Mouse (Mus musculus) kidney, adult 9 months (tissue): Measurements from ENCODE around the gene AC129217.1.

ENCODE experiments used
- DNase-seq: peaks from one replicate; pipeline ENCODE4 v3.0.0; 2022

AC129217.1 gene

DNA sequence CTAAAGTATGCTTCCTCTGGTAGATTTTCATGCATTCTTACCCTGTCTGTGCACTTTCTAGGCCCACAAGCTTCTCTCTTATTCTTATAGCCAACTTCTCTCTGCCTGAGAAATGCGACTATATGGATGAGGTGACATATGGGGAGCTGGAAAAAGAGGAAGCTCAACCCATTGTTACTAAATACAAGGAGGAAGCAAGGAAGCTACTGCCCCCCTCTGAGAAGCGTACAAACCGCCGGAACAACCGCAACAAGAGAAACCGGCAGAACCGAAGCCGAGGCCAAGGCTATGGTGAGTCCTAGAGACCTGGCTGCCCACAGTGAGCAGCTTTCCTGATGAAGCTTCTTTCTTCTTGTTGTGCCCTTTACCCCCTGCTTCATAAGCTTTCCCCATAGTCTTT, at the start of gene AC129217.1:
Gene AC129217.1, plus strand, starts transcription at position 114 of the 400 bp plus-strand sequence.
- no peak for DNase-seq

DNA sequence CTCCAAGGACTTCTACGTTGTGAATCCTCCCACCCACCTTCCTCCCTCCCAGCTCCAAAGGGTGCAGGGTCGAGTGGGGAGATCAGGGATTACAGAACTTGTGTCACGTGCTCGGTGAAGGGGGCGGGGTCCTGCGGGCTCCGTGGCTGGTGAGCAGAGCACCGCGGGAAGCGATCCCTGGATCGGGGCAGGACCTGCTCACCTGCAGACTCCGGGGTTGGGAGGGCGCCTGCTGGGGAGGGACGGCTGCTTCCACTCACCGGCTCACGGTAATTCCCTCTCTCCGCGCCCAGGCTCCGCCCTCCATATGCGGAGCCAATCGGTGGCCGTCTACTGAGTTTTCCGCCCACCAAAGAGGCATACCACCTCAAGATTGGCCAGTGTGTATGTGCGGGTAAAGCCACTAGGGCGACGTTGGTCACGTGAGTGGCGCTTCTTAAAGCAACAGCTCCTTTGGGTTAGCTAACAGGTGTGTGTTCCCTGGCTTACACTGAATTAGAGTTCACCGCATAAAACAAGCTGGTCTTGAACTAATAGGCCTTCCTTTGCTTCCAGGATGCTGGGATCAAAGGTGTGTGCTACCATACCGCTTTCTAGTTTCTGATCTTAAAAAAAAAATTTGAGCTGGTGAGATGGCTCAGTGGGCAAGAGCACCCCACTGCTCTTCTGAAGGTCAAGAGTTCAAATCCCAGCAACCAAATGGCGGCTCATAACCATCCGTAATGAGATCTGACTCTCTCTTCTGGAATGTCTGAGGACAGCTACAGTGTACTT, 43.4 kb upstream of the AC129217.1 start, which contains the start of gene Taf6l:
Gene Taf6l, minus strand, starts transcription at position 410 of the 774 bp plus-strand sequence.
- DNase-seq = peak; percentile 98

DNA sequence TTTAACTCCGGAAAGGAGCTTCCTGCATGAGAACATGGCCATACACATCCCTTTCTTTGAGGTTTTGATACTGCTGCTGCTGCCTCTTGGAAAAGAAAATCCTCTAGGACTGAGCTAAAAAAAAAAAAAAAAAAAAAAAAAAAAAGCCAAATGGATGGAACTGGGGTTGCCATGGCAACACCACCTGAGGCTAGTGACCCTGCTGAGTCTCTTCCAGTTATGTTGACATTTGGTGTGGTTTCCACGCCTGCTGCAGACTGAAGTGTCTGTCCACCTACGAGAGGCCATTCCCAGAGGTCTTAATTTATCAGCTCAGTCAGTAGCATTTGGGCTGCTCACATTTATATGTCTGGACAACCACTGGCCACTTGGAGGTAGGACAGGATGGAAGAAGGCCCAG, 41.1 kb upstream of the AC129217.1 start:
- no peak for DNase-seq

DNA sequence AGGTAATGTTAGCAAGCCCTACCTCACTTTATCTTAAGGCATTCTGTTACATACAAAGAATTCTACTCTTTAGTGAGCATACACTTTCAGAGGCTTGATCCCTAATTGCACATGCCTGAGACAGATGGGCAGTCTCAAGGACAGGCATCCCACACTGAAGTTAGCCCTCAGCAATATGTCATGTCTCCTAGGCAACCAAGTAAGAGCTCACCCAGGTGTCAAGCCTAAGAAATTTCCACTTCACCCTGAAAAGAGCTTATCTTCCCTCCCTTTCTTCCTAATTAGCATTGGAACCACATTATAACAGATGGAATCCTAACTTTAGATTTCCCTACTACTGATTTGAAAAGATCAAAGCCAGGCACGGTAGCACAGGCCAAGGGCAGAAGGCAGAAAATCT, 40.4 kb upstream of the AC129217.1 start:
- DNase-seq = no peak

DNA sequence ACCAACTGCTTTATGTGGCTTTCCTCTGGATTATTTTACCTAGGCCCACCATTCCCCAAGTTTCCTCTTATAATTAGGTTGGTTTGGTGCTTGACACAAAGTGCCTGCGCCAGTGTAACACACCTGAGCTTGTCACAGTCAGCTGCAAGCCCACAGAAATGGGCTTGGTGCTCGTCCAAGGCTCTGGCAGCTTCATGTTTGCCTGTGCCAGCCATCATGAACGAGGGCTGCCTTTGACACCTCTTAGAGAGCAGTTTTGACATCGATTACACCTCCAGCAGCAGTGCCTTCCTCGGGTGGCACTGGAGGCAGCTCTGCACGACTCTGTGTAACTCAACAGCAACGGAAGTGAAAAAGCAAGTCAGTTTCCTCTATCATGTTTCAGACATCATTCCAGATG, 39.4 kb upstream of the AC129217.1 start:
- DNase-seq = no peak

DNA sequence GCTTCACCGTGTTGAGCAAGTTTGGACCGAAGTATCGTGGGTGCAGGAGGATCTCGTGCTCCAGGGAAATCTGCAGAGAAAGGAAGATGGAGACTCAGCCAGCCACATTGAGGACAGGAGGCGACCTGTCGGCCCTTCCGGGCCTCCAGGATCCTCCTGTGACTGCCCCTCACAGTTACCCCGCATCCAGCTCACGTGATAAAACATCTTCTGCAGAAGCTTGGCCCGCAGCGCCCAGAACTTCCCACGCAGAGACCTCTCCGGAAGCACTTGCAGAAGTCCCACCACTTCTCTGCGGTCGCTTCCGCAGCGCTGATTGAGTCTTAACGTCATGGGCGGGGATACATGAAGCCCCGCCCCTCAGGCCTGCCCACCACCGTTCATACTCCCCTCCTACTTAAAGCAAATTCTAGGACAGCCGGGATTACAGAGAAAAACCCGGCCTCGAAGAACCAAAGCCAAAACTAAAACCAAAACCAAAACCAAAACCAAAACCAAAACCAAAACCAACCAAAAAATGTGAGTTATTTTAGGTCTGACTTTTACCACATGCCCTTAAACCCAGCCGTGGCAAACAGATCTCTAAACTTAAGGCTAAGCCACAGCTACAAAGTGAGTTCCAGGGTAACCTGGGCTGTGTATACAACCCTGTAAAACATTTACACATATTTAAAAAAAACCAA, 31.2 kb upstream of the AC129217.1 start, which contains the start of gene Polr2g:
Gene Polr2g, minus strand, starts transcription at position 314 of the 683 bp plus-strand sequence.
- peak; percentile 96 for DNase-seq

DNA sequence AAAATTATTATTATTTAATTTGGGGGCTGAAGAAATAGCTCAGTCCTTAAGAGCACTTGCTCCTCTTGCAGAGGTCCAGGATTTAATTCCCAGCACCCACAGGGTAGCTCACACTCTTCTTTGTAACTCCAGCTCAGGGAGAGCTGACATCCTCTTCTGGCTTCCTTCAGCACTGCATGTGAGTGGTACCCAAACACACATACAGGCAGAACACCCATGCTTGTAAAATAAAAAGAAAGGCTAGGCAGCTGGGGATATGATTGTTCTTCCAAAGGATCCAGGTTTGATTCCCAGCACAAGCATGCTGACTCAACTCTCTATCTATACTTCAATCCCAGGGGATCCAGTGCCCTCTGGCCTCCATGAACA, 30.6 kb upstream of the AC129217.1 start:
- no peak for DNase-seq

DNA sequence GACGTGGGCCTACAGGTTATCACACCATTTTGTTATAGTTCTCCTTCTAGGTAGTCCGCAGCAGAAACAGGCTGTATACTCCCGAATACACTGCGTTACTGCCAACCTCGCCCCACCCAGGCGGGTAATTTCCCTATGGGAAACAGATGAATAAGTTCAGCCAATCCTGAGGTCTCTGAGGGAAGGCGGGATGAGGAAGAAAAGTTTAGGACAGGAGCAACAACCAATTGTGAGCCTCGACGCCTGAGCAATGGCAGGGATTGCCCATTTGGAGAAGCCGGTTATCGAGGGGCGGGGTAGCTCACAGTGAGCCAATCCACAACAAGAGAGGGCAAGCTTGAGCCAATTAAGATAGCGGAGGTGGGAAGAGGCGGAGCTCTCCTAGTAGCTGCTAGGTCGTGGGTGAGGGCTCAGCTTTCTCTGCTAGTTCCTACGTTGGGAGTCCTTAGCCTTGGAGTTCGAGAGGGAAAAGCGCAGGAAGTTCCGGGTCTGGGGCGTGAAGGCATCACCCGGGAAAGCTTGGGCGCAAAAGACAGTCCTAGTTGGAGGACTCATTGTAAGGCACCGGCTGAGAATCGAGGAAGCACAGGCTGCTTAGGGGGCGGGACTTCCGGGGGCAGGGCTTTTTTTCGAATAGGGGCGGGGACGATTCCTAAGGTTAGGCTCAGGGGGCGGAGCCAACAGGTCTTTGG, 27.3 kb upstream of the AC129217.1 start, which contains the start of gene Zbtb3:
Gene Zbtb3, plus strand, starts transcription at position 426 of the 692 bp plus-strand sequence.
- peak; percentile 98 for DNase-seq

DNA sequence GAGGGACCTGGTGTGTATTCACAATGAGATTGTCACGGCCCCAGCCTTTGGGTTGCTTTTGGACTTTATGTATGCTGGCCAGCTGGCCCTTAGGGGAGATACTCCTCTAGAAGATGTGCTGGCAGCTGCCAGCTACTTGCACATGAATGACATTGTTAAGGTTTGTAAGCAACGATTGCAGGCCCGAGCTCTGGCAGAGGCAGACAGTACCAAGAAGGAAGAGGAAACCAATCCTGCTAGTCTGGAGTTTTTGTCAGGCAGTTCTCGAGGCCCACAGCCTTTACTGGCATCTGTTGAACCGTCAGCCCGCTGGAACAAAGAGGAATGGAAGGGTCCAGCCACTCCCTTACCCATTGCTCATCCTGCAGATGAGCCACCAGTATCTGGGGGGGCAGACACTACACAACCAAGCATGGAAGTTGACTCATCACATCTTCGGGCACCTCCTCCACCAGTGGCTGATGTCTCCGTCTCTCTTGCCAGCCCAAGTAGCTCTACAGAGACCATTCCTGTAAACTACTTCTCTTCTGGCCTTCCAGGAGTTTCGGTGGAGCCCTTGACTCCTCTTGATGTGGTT, 26.3 kb upstream of the AC129217.1 start:
- no peak for DNase-seq

DNA sequence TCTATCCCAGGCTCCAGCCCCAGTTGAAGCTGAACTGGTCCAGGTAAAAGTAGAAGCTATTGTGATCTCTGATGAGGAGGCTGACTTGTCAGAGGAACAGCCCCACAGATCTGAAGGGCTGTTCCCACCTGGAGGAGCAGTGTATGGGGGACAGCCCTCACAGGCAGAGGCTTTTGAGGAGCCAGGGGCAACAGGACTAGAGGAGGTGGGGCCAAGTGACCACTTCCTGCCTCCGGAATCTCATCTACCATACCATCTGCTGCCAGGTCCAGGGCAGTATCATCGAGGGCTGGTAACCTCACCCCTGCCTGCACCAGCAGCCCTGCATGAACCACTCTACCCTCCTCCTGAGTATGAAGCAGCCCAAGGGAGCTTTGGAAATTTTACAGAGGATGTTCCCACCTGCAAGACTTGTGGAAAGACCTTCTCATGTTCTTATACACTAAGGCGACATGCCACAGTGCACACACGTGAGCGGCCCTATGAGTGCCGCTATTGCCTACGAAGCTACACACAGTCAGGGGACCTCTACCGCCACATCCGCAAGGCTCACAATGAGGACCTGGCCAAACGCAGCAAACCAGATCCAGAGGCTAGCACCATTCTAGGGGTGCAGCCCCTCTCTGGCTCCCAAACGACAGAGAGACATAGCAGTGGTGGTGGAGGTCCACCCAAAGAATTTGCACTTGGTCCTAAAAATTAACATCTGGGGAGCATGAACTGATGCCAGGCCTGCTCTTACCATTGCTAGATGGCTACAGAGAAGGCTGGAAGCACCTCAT, 25.5 kb upstream of the AC129217.1 start:
- no peak for DNase-seq

DNA sequence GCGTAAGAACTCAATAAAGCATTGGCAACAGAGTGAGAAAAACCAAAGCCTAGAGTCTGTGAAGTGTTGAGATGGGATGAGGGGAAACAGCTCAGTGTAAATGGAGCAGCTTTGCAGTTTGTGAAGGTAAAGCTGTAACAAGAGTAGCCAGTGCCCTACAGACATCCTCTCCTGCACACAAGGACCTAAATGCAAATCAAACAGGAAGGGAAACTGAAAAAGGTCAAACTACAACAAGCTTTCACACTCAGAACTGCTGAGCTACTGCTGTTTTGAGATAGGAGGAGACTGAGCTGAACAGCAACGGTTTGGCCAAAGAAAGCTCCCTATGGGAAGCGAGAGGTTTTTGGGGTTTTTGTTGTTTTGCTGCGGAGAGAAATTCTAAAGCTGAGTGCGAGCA, 22.8 kb upstream of the AC129217.1 start:
- no peak for DNase-seq

DNA sequence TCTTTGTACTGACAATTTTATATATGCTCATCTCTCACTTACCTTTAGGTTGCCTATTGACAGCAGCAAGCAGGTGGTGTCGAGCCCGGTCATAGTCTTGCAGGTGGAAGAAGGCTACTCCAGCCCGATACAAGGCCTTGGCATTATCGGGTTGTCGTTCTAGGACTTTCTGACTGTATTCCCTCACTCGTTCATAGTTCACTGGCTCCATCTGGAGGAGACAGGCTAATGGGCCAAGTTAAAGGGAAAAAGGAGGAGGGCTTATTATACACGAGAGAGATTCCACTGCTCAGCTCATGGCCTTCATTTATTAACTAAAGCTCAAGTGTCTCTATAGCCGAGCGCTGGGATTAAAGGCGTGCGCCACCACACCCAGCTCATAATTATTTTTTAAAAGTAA, 13.8 kb upstream of the AC129217.1 start:
- DNase-seq = peak; percentile 74

DNA sequence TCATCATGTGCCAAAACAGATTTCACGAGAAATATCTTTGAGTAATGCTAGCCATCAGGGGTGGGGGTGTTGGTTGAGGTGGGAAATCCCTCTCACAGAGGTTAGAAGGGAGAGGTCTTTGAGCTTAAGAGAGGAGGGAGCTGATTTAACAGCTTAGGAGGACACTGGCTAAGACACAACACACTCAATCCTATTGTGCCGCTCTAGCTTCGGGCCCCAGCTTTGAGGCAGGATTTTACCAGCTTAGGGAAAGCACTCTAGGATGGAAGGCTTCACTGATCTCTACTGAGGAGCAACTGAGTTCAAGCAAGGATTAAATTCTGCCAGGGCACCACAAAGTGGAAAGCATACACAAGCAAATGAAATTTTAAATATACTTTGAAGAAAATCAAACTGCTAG, 12.6 kb upstream of the AC129217.1 start:
- DNase-seq = no peak

DNA sequence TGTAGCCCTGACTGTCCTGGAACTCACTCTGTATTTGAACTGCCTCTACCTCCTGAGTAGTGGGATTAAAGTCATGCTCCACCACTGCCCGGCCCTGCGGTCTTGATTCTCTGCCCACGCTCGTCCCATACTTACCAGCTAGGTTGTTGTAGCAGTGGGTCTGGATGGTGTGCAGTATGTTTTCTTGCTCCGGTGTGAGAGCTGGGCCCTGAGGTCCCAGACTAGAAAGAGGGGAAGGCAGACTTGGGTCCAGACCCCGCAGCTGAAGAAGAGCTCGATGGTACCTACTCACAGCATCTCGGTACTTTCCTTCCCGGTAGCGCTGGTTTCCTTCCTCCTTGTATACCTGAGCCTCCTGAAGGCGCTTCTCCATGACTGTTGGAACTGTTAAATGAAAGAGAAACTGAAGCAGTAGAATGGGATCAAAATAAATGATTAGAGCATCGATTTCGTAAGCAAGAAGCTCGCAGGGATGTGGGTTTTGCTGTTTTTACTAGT, 11.2 kb upstream of the AC129217.1 start:
- DNase-seq = no peak

DNA sequence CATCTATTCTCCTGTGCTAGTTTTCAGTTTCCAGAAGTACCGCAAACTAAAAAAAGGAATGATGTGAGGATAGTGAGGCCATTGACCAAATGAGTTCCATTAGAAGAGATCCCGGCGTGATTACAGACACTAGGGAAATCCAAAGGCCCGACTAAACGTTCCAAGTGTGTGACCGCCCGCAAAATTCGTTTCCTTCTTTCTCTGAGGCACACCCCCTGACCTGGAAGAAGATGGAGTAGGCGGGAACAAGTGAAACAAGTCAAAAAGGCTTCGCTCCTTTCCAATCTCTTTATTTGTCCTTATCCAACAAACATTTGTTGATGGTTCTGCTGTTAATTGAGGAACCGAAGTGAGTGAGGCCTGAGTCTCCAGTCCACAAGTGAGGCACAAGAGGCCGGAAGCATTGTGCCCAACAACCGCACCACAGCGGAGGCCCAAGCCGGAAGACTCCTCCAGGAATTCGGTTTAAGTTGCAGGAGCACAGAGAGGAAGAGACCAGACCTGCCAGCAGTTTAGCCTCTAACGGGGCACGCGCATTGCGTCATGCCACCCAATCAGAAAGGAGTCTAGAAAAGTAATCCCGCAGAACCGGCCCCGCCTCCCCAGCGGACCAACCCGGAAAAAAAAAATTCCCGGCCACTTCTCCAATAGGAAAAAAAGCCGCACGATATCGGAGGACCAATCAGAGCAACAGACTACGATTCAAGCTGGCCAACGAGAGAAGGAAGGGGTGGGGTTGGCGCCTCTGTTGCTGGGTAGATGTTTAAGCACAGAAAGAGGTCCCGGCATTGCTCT, 10.6 kb upstream of the AC129217.1 start, which contains the start of gene Ttc9c:
Gene Ttc9c, minus strand, starts transcription at position 533 of the 795 bp plus-strand sequence.
- DNase-seq = peak; percentile 99

DNA sequence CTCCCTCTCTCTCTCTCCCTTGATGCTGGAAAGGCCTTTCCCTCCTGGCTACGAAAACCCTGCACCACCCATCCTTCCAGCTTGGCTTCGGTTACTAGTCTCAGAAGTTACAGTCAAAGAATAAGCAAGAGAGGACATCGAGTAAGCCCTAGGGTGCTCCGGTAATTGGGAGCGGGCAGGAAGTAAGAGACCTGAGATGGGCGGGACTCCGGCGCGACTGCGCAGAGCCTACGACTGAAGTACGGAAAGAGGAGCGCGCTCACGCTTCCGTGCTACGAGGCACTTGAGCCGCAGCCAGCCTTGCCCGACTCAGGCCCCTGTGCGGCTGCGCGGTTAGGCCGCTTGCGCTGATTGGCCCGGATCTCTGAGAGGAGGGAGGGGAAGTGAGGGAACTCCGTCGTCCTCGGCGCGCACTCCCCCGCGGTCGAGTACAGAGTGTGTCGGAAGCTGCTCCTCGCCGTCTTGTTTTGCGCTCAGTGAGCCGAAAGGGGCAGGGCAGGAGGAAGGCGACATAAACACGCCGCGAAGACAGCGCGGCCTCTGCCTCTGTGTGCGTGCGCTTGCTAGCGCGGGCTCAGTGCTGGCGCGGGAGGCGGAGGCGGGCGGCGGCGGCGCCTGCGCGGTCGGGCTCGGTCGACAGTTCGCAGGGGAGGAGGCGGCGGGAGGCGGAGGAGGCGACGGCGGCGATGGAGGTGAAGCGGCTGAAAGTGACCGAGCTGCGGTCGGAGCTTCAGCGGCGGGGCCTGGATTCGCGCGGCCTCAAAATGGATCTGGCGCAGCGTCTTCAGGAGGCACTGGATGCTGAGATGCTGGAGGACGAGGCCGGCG, 9.8 kb upstream of the AC129217.1 start, which contains the start of gene Hnrnpul2:
Gene Hnrnpul2, plus strand, starts transcription at position 415 of the 828 bp plus-strand sequence.
- peak; percentile 99 for DNase-seq

DNA sequence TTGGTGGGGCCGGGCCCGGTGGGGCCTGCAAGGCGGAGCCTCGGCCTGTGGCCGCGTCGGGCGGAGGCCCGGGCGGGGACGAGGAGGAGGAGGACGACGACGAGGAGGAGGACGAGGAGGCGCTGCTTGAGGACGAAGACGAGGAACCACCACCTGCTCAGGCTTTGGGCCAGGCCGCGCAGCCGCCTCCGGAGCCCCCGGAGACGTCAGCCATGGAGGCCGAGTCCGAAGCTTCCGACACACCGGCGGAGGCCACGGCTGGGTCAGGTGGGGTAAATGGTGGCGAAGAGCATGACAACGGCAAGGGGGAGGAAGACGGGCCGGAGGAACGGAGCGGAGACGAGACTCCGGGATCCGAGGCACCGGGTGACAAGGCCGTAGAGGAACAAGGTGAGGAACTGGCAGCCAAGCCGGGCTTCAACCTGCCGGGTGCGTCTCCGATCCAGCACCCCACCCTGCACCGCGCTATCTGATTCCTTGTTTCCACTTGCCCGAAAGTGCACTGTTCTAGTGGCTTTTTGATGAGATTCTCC, 9.1 kb upstream of the AC129217.1 start:
- no peak for DNase-seq

DNA sequence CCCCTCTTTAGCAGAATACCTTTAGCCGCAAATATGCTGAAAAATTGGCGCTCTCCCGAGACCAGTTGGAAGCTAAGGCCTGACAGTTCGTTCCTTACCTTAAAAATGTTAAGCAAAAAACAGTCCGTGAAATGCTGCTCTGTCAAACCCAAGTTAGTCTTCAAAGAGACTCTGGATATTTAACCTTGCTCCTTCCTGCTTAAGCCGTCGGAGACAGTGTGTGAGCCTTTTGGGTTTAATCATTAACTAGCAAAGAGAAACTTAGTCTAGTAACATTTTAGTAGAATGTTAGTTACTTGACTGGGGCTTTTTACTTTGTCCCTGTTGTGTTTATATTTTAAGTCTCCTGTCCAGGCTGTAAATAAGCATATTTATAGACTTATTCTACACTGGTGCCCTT, 8.4 kb upstream of the AC129217.1 start:
- peak; percentile 84 for DNase-seq

DNA sequence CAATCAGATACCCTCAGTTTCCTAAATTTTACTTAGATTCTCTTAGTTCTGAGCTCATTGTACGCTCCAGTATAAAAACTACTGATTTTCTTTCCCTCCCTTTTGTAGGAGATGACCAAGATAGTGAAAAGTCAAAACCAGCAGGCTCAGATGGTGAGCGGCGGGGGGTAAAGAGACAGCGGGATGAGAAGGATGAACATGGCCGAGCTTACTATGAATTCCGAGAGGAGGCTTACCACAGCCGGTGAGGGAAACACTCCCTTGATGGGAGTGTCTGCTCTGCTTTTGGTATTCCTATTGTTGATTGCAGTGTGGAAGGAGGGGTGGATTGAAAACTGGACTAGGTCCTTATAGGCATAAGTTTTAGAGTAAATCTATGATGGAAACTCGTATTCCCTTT, 6.9 kb upstream of the AC129217.1 start:
- no peak for DNase-seq

DNA sequence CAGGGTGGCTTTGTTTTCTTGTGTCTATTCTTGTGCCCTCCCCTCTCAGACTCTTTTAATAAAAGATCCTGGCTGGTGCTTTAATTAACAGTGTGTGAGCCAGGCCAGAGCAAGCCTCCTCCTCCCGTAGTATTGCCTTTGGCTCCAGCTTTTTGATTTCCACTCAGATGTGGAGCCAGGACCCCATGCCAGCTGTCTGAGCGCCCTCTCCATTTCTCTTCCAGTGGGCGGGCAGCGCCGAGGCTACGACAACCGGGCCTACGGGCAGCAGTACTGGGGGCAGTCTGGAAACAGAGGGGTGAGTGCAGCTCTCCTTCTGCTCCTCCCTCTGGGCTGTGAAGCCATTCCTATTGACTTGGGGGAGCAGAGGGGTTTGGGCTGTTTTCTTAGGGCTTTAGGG, 1.1 kb downstream of the AC129217.1 start:
- DNase-seq = no peak
